Mouse (Mus musculus): Measurements from ENCODE around the gene Srl.

DNA sequence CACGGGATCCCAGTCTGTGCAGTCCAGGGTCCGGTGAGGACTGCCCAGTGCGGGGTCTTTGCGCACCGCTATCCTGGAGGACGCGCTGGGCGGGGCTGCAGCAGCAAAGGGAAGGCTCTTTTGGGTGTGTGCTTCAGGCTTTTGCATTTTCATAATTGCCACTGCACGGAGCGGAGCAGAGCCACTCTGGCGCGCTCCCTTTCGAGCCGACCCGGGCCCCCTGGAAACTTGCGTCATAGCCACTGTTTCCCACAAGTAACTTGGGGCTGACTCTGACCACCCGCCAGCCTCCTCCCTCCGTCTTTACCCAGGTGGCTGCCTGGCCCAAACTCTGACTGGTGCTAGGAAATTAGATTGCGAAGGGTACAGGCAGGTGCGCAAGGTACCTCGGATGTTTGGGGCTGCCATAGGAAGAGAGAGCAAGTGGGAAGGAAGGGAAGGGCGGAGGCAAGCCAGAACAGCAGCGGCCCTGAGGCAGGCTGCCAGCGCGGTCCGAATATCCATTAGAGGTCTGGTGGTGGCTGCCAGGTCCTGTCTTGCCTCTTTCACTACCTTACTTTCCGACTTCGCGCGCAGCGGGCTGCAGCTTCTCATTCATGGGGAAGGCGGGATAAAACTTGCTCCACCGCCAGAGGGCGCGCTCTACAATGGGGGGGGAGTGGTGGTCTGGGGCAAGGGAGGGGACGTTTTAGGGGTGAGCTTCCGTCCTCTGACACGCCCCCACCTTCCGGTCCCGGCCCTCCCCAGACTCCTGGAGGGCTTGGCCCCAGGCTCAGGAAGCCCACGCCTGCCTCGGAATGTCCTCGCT is 18.7 kb upstream of the Srl start:
- TF ChIP-seq EP300 (IDR thresholded peaks at IDR 0.05; ENCODE audit: low read depth in 1 of 2, low read length in 2 of 2) (no peak), GABPA (IDR thresholded peaks at IDR 0.05; ENCODE audit: low read depth, low read length) (no peak), GATA1 (IDR thresholded peaks at IDR 0.05; ENCODE audit: low read depth, low read length) (no peak)

Measured in MEL (cell line).